Mouse (Mus musculus) CH12.LX (cell line): ENCODE data around the gene Csad. TPM values are rescaled to one million over a fixed set of nuclear protein-coding genes. Genes with fewer than 3 reads are reported as not detected.

Source experiments
- DNase-seq: peaks from one replicate; pipeline ENCODE4 v3.0.0-alpha.2; 2013; ENCODE audit errors: extremely low read depth
- H3K27ac ChIP-seq: 2 replicates; pipeline ENCODE4 v1.5.1; 2012; ENCODE audit warnings: low read depth, mild to moderate bottlenecking, control low read depth, moderate library complexity; ENCODE audit not compliant: insufficient read depth
- H3K27me3 ChIP-seq: replicated peaks from 2 replicates; pipeline ENCODE3; 2012; ENCODE audit warnings: inconsistent platforms
- H3K36me3 ChIP-seq, 2 experiments: replicated peaks in 1 of 2; 2 replicates each; pipeline versions ENCODE3 to v1.6.1; 2012; ENCODE audit warnings: inconsistent platforms in 1 of 2, low read length in 1 of 2, mild to moderate bottlenecking in 1 of 2, mixed read lengths in 1 of 2, moderate library complexity in 1 of 2; ENCODE audit not compliant: control insufficient read depth in 1 of 2, insufficient read depth in 1 of 2
- H3K4me1 ChIP-seq, 2 experiments: 2 replicates each; pipeline ENCODE4 v1.6.1; 2012; ENCODE audit warnings: inconsistent platforms in 1 of 2, moderate library complexity in 1 of 2; ENCODE audit not compliant: insufficient read depth in 2 of 2, control insufficient read depth in 1 of 2
- H3K4me2 ChIP-seq: 2 replicates; pipeline ENCODE4 v1.6.1; 2012; ENCODE audit warnings: low read depth, mild to moderate bottlenecking, control low read depth; ENCODE audit not compliant: poor library complexity, insufficient read depth, severe bottlenecking
- H3K4me3 ChIP-seq, 3 experiments: fragments of 150-350 bp in 1 of 3; sonication (generic) in 1 of 3; replicated peaks in 1 of 3; 2 replicates each; pipeline versions ENCODE3 to v1.5.1; 2011 to 2012; ENCODE audit warnings: low read depth in 2 of 3, low read length in 2 of 3, mild to moderate bottlenecking in 2 of 3, moderate library complexity in 2 of 3, control low read depth in 1 of 3, improper control_type of control experiment in 1 of 3, inconsistent platforms in 1 of 3, mixed read lengths in 1 of 3; ENCODE audit not compliant: poor library complexity in 1 of 3
- H3K79me2 ChIP-seq: replicated peaks from 2 replicates; pipeline ENCODE4 v1.6.1; 2012; ENCODE audit warnings: mild to moderate bottlenecking, moderate library complexity; ENCODE audit not compliant: control insufficient read depth, poor library complexity, insufficient read depth, severe bottlenecking; ENCODE audit errors: extremely low read depth
- H3K9ac ChIP-seq: 2 replicates; pipeline ENCODE4 v1.6.1; 2012; ENCODE audit warnings: low read depth, mild to moderate bottlenecking, control low read depth, moderate library complexity; ENCODE audit not compliant: insufficient read depth
- H3K9me3 ChIP-seq: replicated peaks from 2 replicates; pipeline ENCODE3; 2012; ENCODE audit warnings: low read length, inconsistent platforms, mixed read lengths
- BHLHE40 ChIP-seq: IDR thresholded peaks from 2 replicates; pipeline ENCODE4 v1.6.1; 2011; ENCODE audit warnings: mild to moderate bottlenecking, low read depth, low read length, improper control_type of control experiment
- CHD1 ChIP-seq: IDR thresholded peaks from 2 replicates; pipeline ENCODE4 v1.6.1; 2012; ENCODE audit warnings: low read depth, low read length, improper control_type of control experiment, inconsistent platforms
- CHD2 ChIP-seq: IDR thresholded peaks from 2 replicates; pipeline ENCODE4 v1.6.1; 2011; ENCODE audit warnings: low read length, improper control_type of control experiment
- E2F4 ChIP-seq: IDR thresholded peaks from 2 replicates; pipeline ENCODE4 v1.6.1; 2011; ENCODE audit warnings: low read depth, low read length, improper control_type of control experiment; ENCODE audit not compliant: insufficient replicate concordance
- EP300 ChIP-seq: IDR thresholded peaks from 2 replicates; pipeline ENCODE4 v1.6.1; 2011; ENCODE audit warnings: low read length, improper control_type of control experiment
- ETS1 ChIP-seq: conservative IDR thresholded peaks from 2 replicates; pipeline ENCODE4 v1.6.1; 2012; ENCODE audit warnings: low read depth, mild to moderate bottlenecking, inconsistent platforms, low read length, improper control_type of control experiment, moderate library complexity
- HCFC1 ChIP-seq: IDR thresholded peaks from 2 replicates; pipeline ENCODE4 v1.6.1; 2012; ENCODE audit warnings: low read depth, mild to moderate bottlenecking, inconsistent platforms, low read length, improper control_type of control experiment
- JUND ChIP-seq: conservative IDR thresholded peaks from 2 replicates; pipeline ENCODE4 v1.6.1; 2011; ENCODE audit warnings: low read depth, low read length, improper control_type of control experiment
- MAX ChIP-seq: IDR thresholded peaks from 2 replicates; pipeline ENCODE4 v1.6.1; 2011; ENCODE audit warnings: low read length, improper control_type of control experiment
- MEF2A ChIP-seq: IDR thresholded peaks from 2 replicates; pipeline ENCODE4 v1.6.1; 2014; ENCODE audit warnings: low read depth, mild to moderate bottlenecking, inconsistent platforms, low read length, improper control_type of control experiment, borderline replicate concordance
- NELFE ChIP-seq: IDR thresholded peaks from 2 replicates; pipeline ENCODE4 v1.6.1; 2011; ENCODE audit warnings: low read depth, low read length, improper control_type of control experiment
- PAX5 ChIP-seq: IDR thresholded peaks from 2 replicates; pipeline ENCODE4 v1.6.1; 2012; ENCODE audit warnings: low read length, inconsistent platforms, mixed read lengths
- RAD21 ChIP-seq: IDR thresholded peaks from 2 replicates; pipeline ENCODE4 v1.6.1; 2011; ENCODE audit warnings: low read depth, mild to moderate bottlenecking, low read length, improper control_type of control experiment, moderate library complexity
- SIN3A ChIP-seq: IDR thresholded peaks from 2 replicates; pipeline ENCODE4 v1.6.1; 2012; ENCODE audit warnings: low read length, improper control_type of control experiment, inconsistent platforms
- SMC3 ChIP-seq: IDR thresholded peaks from 2 replicates; pipeline ENCODE4 v1.6.1; 2011; ENCODE audit warnings: low read depth, low read length, improper control_type of control experiment
- TBP ChIP-seq: conservative IDR thresholded peaks from 2 replicates; pipeline ENCODE4 v1.6.1; 2011; ENCODE audit warnings: low read depth, low read length, improper control_type of control experiment
- TCF12 ChIP-seq: IDR thresholded peaks from 2 replicates; pipeline ENCODE4 v1.6.1; 2014; ENCODE audit warnings: low read depth, mild to moderate bottlenecking, inconsistent platforms, low read length, improper control_type of control experiment
- UBTF ChIP-seq: IDR thresholded peaks from 2 replicates; pipeline ENCODE4 v1.6.1; 2012; ENCODE audit warnings: low read depth, mild to moderate bottlenecking, inconsistent platforms, low read length, improper control_type of control experiment, moderate library complexity
- USF1 ChIP-seq: IDR thresholded peaks from 2 replicates; pipeline ENCODE4 v1.6.1; 2014; ENCODE audit warnings: low read depth, mild to moderate bottlenecking, inconsistent platforms, low read length, improper control_type of control experiment
- USF2 ChIP-seq: conservative IDR thresholded peaks from 2 replicates; pipeline ENCODE4 v1.6.1; 2011; ENCODE audit warnings: low read depth, low read length, improper control_type of control experiment
- ZKSCAN1 ChIP-seq: IDR thresholded peaks from 2 replicates; pipeline ENCODE4 v1.6.1; 2012; ENCODE audit warnings: low read depth, inconsistent platforms, low read length, improper control_type of control experiment, borderline replicate concordance
- ZNF384 ChIP-seq: IDR thresholded peaks from 2 replicates; pipeline ENCODE4 v1.6.1; 2012; ENCODE audit warnings: low read depth, low read length, improper control_type of control experiment, inconsistent platforms
- dilution Hi-C: fragments of 300-500 bp; cut with MboI; formaldehyde crosslinking; loops from 2 replicates; pipeline ENCODE4 v1.14.3; 2020; ENCODE audit warnings: low sequenced_read_pairs; ENCODE audit not compliant: extremely low pct_unique_long_range_greater_than_20kb, extremely low pct_ligation_motif_present
- in situ Hi-C: fragments of 300-500 bp; cut with MboI; formaldehyde crosslinking; loops from 3 replicates; pipeline ENCODE4 v1.14.3; 2019; ENCODE audit warnings: low sequenced_read_pairs, low pct_ligation_motif_present, low pct_unique_long_range_greater_than_20kb, mixed read lengths
- polyA plus RNA-seq: library from polyadenylated mRNA; unstranded; fragments of >175 nt; gene quantifications from 2 replicates; pipeline ENCODE4 v1.2.1, GENCODE M21; 2012; ENCODE audit warnings: low read depth; ENCODE audit not compliant: insufficient read length
- total RNA-seq, 2 experiments: library from RNA; depleted of rRNA; stranded (reverse); fragments of 300-350 nt in 1 of 2; fragments of >200 nt in 1 of 2; gene quantifications; 2 replicates each; pipeline ENCODE4 v1.2.3; 2012 to 2014

Gene Csad
- total and polyA plus RNA-seq, 3 experiments: 3.7 to 4.7 (median 3.8) TPM

DNA sequence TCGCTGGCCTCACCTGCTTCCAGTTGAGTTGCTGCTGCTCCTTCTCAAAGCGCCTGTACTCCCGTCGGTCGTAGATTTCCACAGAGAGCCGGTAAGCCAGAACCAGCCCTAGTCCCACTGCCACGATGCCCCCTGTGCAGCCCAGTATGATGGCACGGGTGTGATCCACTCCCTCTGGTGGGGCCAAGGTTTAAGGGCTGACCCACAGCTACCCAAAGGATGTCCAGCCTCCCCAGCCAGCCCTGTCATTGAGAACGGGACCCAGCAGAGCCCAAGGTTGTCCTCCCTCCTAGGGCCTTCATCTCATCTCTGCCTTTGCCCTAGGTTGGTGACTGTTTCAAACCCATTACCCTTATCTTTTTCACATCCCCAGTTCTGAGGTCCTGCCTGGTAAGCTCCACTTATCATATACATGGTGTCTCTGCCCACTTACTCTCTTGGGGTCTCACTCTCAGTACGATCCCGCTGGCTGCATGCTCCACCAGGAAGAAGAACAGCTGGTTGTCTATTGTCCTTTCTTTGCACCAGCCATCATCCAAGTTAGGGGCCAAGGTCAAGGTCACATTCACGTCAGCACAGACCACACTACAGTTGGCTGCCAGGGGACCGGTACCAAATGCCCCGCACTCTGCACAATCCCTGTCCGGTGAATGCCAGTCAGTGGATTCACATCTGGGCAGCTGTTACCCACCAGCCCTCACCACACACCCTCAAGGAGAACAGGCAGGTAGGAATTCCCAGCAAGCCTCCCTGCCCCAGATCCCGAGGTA, 12.1 kb upstream of the Csad start:
- Histone ChIP-seq H3K4me3 (no peak overlapping the region), H3K36me3 (peaks cover 41 to 60% of the 10 kb centered on the region in 2 experiments), H3K27ac (no peak overlapping the region), H3K9me3 (no peaks in the 10 kb centered on the region), H3K4me1 (peaks cover 5 to 23% of the 10 kb centered on the region in 2 experiments; a peak in 3 of 4 replicates), H3K79me2 (no peaks in the 10 kb centered on the region), H3K4me2 (no peak overlapping the region), H3K27me3 (no peaks in the 10 kb centered on the region), H3K9ac (no peak overlapping the region)
- dilution Hi-C loops: no loop called here
- no peak for DNase-seq
- in situ Hi-C loops: no loop called here
- TF ChIP-seq HCFC1: no peak
- TF ChIP-seq RAD21: no peak
- no peak for TF ChIP-seq SMC3
- TF ChIP-seq JUND: no peak
- TF ChIP-seq NELFE: no peak
- no peak for TF ChIP-seq ZKSCAN1
- TF ChIP-seq TCF12: no peak
- no peak for TF ChIP-seq USF1
- no peak for TF ChIP-seq TBP
- no peak for TF ChIP-seq E2F4
- no peak for TF ChIP-seq USF2
- no peak for TF ChIP-seq PAX5
- no peak for TF ChIP-seq EP300
- no peak for TF ChIP-seq MEF2A

DNA sequence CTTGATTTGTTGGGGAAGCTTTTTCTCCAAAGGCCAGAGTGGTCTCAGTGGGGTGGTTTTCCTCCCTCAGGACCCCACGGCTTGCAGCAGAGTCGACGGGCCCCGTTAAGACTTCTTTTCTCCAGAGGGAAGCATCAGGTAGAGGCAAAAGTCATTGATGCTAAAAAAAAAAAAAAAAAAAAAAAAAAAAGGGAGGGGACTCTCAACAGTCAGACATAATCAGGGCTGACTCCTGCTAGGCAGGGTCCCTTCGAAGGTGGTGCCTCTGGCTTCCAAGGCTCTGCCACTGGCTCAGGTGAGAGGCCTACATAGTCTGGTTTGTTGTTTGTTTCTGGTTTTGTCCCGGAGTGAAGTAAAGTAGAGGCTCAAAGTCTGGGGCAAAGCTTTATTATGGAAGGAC, 11.1 kb upstream of the Csad start:
- no peak overlapping the region for H3K27ac ChIP-seq
- dilution Hi-C loops: no loop called here
- H3K4me2 ChIP-seq: no peak overlapping the region
- no peak for DNase-seq
- H3K9me3 ChIP-seq: no peaks in the 10 kb centered on the region
- H3K36me3 ChIP-seq: peaks cover 48 to 65% of the 10 kb centered on the region in 2 experiments
- TF ChIP-seq CHD2 (no peak), EP300 (no peak), MAX (no peak), ETS1 (no peak), UBTF (no peak), SMC3 (no peak), JUND (no peak), TCF12 (no peak), SIN3A (no peak), E2F4 (no peak), CHD1 (no peak), ZNF384 (no peak), MEF2A (no peak), BHLHE40 (no peak), USF2 (no peak)
- TF ChIP-seq, all 38 proteins: peak for 0
- Histone ChIP-seq H3K4me1 (peaks cover 5 to 26% of the 10 kb centered on the region in 2 experiments; a peak in 3 of 4 replicates), H3K4me3 (no peak overlapping the region), H3K9ac (no peak overlapping the region), H3K79me2 (no peaks in the 10 kb centered on the region), H3K27me3 (no peaks in the 10 kb centered on the region)
- in situ Hi-C loops: no loop called here
